Mouse (Mus musculus): ENCODE results near the gene Nrp2.

Gene Nrp2

DNA sequence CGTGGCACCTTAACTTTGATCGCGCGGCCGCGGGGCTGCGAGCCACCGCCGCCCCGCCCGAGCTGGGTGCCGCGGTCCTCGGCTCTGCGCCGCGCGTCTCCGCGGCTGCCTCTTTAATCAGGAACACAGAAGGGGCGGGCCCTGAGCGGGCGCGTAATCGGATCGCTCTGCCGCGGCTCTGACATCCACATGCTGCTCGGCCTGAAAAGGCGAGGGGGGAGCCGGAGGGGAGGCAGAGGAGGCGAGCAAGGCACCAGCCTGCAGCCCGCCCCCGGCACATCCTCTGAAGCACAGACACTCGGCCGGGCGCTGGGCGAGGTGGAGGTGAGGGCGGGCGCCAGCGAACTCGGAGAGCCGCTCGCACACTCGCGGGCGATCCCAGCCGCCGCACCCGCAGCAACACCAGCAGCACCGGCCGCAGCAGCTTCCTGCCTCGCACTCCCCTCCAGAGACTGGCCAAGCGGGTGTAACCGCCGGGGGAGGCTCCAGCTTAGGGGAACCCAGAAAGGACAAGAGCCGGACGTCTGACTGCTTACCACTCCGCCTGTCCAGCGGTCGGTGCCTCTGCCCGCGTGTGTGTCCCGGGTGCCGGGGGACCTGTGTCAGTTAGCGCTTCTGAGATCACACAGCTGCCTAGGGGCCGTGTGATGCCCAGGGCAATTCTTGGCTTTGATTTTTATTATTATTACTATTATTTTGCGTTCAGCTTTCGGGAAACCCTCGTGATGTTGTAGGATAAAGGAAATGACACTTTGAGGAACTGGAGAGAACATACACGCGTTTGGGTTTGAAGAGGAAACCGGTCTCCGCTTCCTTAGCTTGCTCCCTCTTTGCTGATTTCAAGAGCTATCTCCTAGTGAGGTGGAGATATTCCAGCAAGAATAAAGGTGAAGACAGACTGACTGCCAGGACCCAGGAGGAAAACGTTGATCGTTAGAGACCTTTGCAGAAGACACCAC lies at the start of gene Nrp2:
Gene Nrp2, plus strand, starts transcription at position 128 of the 959 bp plus-strand sequence.
- DNase-seq (ENCODE audit: low spot score): peak; percentile 87

DNA sequence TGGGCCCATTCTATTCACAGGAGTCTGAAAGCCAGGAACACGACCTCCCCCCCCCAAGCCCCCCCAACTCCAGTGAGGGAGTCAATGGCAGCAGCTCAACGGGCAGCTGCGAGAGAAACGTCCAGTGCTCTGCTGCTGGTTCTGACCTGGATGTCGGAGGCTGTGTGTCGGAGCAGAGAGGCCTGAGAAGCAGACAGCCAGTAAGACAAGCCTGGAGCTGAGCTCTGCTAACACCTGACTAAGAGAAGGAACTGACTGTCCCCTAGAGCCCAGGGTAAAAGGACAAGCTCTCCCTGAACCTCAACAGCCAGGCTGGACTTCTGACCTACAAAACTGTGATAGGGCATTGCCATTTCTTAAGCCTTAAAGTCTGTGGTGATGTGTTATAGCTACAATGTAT lies 48.6 kb upstream of the Nrp2 start:
- no peak for DNase-seq (ENCODE audit: low spot score)

DNA sequence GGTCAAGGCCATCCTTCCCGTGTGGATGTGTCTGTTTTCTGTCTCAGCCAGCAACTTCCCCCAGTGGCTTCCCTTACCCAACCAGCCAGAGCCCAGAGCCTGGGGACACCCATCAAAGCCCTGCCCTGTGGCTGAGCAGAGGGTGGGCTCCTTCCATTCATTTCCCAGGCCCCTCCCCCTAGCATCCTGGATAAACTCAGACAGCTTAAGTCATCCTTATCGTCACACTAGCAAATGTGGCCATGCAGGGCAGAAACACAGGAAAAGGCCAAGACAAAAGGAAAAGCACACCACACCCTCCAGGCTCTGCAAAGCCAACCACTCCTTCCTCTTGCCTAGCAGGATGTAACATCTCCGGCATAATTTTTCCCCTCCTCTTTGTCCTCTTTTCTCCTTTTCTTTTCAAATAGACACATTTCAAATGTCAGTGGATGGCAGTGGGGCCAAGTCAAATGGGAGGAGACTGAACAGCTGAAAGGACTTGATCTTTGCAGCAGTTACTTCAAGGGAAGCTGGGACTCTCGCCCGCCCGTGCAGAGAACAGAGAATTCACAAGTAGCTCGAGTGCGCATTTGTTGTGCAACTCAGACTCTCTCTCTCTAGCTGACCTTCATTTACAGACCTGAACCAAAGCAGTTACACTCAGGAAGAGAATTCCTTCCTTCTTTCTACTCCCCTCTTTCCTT lies 38.0 kb upstream of the Nrp2 start:
- DNase-seq (ENCODE audit: low spot score): peak; percentile 83

GRCm38 (mm10) chr1:62665771-62666730 lies 37.0 kb upstream of the Nrp2 start:
- DNase-seq (ENCODE audit: low spot score): no peak

DNA sequence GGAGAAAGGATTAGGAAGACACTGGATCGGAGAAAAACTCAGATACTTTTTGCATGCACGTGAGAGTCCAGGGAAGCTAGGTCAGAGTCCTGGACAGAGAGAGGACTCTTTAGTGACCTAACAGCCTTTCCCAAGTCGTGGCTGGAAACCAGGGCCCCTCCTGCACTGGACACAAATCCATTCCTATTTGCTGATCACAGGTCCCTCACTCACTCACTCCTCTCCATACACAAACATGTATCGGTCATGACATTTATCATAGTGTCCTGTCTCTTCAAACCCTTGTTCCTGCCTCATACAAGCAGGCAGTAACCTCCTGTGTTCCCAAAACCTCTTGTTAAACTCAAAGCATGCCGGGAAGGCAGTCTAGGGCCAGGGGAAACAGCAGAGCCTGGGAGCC lies 36.3 kb upstream of the Nrp2 start:
- no peak for DNase-seq (ENCODE audit: low spot score)

- DNase-seq (ENCODE audit: low spot score): no peak
Measured at GRCm38 (mm10) chr1:62678611-62679344, 24.3 kb upstream of the Nrp2 start.

DNA sequence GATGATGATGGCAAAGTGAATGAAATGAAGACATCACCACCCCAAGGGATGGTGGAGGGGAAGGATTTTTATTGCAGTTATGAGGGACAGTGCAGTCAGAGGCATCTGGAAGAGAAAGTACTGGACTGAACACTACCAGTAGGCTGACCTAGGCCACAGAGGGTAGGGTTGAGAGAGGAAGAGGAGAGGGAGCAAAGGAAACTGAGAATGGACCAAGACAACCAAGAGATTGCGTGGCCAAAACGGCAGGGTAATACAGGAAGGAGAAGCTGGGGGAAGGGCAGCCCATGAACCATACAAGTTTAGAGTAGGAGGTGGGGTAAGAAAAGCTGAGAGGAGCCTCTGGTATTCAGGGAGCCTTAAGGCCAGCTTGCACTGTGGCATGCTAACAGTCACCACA lies 23.6 kb upstream of the Nrp2 start:
- DNase-seq (ENCODE audit: low spot score): no peak

GRCm38 (mm10) chr1:62682456-62683385 lies 20.4 kb upstream of the Nrp2 start:
- DNase-seq (ENCODE audit: low spot score): peak; percentile 20

DNA sequence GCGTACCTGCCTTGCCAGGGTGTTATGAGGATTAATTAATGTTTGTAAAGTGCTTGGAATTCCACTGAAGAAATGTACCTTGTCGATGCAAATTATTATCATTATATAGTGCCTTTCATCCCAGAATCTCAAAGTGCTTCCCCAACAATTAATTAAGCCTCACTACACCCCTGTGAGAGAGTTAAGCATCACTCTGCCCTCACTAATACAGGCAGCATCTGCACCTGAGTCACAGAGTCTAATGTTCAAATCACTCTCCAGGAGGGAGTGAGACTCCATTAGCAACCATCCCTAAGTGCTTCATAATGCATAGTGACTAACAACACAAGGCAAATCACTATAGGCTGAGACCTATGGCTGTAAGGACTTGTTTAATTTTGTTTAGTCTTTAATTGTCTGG lies 19.6 kb upstream of the Nrp2 start:
- no peak for DNase-seq (ENCODE audit: low spot score)

GRCm38 (mm10) chr1:62687511-62687910 lies 15.6 kb upstream of the Nrp2 start:
- no peak for DNase-seq (ENCODE audit: low spot score)

- no peak for DNase-seq (ENCODE audit: low spot score)
Measured at GRCm38 (mm10) chr1:62691175-62691574, 11.9 kb upstream of the Nrp2 start.

DNA sequence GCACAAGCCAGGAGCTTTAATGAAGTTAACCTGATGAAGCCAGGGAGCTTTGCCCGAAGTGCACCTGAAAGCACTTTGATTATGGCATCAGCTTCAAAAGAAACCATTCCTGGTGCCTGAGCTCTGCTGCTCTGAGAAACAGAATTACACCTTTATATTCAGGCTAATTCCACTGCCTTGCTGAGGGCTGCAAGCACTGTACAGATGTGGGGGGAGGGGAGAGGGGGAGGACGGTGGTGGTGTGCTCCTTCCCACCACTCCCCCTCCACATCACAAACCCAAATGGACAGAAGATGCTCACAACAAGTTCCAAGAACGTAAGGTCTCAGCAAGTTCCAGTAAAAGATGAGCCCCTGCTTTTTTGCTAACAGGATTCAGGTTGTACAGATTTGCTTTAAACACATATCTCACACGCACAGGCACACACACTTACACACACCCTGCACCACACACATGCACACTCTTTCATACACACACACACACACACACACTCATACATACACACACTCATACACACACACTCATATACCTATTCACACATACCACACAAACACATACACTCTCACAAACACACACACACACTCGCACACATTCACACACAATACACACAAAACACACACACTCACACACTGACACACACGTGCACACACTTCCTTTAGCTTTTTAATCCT lies 6.6 kb upstream of the Nrp2 start:
- no peak for DNase-seq (ENCODE audit: low spot score)

GRCm38 (mm10) chr1:62696983-62697341 lies 6.1 kb upstream of the Nrp2 start:
- peak; percentile 73 for DNase-seq (ENCODE audit: low spot score)

- DNase-seq (ENCODE audit: low spot score): no peak
Measured at GRCm38 (mm10) chr1:62697353-62697752, 5.7 kb upstream of the Nrp2 start.

DNA sequence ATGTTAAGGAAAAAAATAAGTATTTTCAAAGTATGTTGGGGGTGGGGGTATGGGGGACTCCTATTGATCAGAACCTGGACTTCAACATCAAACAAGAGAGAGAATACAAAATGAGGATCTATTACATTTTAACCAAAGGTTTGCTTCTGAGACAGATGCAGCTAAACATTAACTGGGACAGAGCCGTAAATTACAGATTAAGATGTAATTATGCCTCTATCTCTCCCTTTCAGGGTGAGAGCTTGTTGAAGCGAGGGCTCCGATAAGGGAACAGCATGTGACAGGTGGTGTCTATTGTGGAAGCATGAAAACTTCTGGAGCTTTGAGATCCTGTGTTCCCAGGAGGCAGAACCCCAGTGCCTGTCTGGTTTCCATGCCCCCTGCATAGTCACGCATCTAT lies 3.3 kb upstream of the Nrp2 start:
- DNase-seq (ENCODE audit: low spot score): no peak

DNA sequence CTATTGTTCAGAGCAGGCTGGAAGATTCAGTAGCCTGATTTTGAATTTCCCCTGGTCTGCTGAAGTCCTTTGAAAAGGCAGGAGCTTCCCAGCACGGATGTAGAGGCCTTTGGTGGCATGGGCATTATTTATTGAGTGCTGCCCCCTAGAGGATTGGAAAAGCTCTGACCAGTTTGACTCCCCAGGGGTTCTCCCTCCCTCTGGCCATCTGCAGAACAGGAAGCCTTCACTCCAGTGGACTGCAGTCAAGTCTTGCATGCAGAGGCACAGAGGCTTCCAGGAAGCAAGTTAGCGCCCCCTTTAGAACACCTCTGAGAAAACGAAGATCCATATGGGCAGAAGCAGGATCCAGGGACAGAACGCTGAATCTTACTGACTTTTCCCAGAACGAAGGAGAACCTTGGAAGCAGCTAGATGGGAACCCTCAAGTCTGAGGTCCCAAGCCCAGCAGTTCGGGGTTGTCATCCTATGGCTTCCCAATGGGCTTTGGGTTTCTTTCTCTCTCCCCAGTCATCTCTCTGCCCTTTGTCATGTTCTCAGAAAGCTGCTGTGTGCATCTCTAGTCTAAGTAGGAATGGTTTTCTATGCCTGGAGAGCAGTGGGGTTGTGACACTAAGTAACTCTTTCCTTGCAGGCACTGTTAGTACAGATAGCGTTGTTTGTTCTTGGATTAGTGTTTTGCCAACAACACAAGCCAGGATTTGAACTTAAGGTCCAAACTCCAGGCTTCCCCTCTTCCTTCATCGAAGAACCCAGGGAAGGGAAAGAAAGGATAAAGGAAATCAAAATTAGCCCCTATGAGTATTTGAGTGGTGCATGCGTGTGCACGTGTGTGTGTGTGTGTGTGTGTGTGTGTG lies 1.8 kb upstream of the Nrp2 start:
- peak; percentile 94 for DNase-seq (ENCODE audit: low spot score)

DNA sequence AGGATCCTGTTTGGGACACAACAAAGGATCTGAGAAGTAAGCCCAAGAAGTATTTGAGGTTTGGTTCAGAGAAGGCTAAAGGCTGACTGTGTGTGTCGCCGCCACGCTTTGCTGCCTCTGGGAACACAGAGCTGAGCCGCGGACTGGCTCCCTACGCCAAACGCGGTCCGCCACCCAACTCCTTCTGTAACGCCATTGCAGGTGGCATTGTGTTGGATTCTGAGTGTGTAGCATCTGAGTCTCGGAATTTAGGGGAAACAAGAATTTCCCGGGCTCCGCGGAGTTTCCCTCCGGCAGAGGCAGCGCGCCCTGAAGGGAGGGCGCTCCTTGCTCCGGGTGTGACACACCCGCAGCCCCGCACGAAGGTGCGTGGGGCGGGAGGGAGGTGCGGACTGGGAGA lies 342 bp upstream of the Nrp2 start:
- DNase-seq (ENCODE audit: low spot score): no peak

DNA sequence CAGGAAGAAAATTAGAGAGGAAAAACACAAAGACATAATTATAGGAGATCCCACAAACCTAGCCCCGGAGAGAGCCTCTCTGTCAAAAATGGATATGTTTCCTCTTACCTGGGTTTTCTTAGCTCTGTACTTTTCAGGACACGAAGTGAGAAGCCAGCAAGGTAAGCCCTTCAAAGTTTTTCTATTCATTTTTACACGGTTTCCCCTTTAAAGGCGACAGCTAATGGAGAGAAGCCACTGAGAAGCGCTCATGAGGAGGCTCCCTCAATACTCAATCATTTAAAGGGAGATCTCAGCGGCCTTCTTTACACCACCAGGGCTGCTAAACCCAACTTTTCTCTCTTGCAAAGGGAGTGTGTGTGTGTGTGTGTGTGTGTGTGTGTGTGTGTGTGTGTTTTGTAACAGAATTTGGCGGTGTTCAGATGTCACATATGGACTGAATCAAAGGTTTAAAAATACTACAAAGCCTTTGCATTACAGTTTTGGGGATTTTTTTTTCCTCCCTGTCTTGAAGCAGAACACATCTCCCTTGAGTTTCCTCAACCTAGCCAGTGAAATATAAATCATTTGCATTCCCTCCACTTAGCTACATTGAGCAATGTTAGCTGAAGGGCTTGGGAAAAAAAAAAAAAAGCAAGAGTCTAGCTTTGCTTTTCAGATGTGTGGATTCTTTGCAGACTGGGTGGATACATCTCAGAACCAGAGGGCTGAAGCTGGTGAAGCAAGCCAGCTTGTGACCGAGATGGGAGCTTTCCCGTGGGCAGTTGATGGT lies 1.2 kb downstream of the Nrp2 start:
- no peak for DNase-seq (ENCODE audit: low spot score)

Measured in lung, postnatal 25 days (tissue).